Mouse (Mus musculus) ovary, postnatal 36 days (tissue): ENCODE data around the gene Lhpp.
A peak's percentile ranks its signal among the peaks of the same experiment; 100 is the strongest.
"Not testable (repeated sequence)": the region's sequence is repeated elsewhere in the genome, so short reads cannot be mapped to it uniquely, and the experiment has no call there.

ENCODE experiments used
- DNase-seq: peaks from one replicate; pipeline ENCODE4 v3.0.0; 2022; ENCODE audit warnings: low spot score, mixed read lengths

Lhpp gene

GRCm38 (mm10) chr7:132646514-132646913, 36.1 kb downstream of the Lhpp start:
- DNase-seq, result no peak

- no peak for DNase-seq
Measured at GRCm38 (mm10) chr7:132654412-132654811, 44.0 kb downstream of the Lhpp start.

GRCm38 (mm10) chr7:132656075-132656474, 45.6 kb downstream of the Lhpp start:
- DNase-seq, result peak; percentile 83

- peak; percentile 79 for DNase-seq
Measured at GRCm38 (mm10) chr7:132656548-132656947, 46.1 kb downstream of the Lhpp start.

GRCm38 (mm10) chr7:132657371-132658057, 47.1 kb downstream of the Lhpp start:
- DNase-seq, result no peak

- no peak for DNase-seq
Measured at GRCm38 (mm10) chr7:132658058-132658450, 47.6 kb downstream of the Lhpp start.

- DNase-seq, result no peak
Measured at GRCm38 (mm10) chr7:132658688-132659087, 48.2 kb downstream of the Lhpp start.

- no peak for DNase-seq
Measured at GRCm38 (mm10) chr7:132659633-132660032, 49.2 kb downstream of the Lhpp start.

- not testable (repeated sequence) for DNase-seq
Measured at GRCm38 (mm10) chr7:132662831-132663230, 52.4 kb downstream of the Lhpp start.

- no peak for DNase-seq
Measured at GRCm38 (mm10) chr7:132664815-132665214, 54.4 kb downstream of the Lhpp start.

- no peak for DNase-seq
Measured at GRCm38 (mm10) chr7:132665664-132666382, 55.4 kb downstream of the Lhpp start.

- DNase-seq, result no peak
Measured at GRCm38 (mm10) chr7:132666516-132666915, 56.1 kb downstream of the Lhpp start.

GRCm38 (mm10) chr7:132668604-132669003, 58.2 kb downstream of the Lhpp start:
- no peak for DNase-seq

- DNase-seq, result no peak
Measured at GRCm38 (mm10) chr7:132669999-132670862, 59.8 kb downstream of the Lhpp start.

GRCm38 (mm10) chr7:132670863-132671165, 60.4 kb downstream of the Lhpp start:
- DNase-seq, result peak; percentile 41

GRCm38 (mm10) chr7:132672481-132672959, 62.1 kb downstream of the Lhpp start:
- DNase-seq, result peak; percentile 47

GRCm38 (mm10) chr7:132673931-132674755, 63.7 kb downstream of the Lhpp start:
- DNase-seq, result peak; percentile 70

- DNase-seq, result no peak
Measured at GRCm38 (mm10) chr7:132675922-132676321, 65.5 kb downstream of the Lhpp start.

- no peak for DNase-seq
Measured at GRCm38 (mm10) chr7:132679117-132679516, 68.7 kb downstream of the Lhpp start.

GRCm38 (mm10) chr7:132679549-132679948, 69.1 kb downstream of the Lhpp start:
- DNase-seq, result no peak

- no peak for DNase-seq
Measured at GRCm38 (mm10) chr7:132681296-132681695, 70.9 kb downstream of the Lhpp start.

- DNase-seq, result no peak
Measured at GRCm38 (mm10) chr7:132681831-132682230, 71.4 kb downstream of the Lhpp start.
